Mouse (Mus musculus) forebrain, embryonic 13.5 days (tissue): ENCODE measurements around the gene Mblac2. TPM values are rescaled to one million over a fixed set of nuclear protein-coding genes. Genes with fewer than 3 reads are reported as not detected.

Experiments
- ATAC-seq: fragments of 200-750 bp; cut with Nextera tagmentation; 2 replicates; pipeline ENCODE4 v1.8.0; 2017
- H3K27ac ChIP-seq: fragments of 300-500 bp; sonication (generic); 2 replicates; pipeline ENCODE4 v1.5.1; 2015; ENCODE audit warnings: inconsistent platforms, mild to moderate bottlenecking, moderate library complexity
- H3K27me3 ChIP-seq: fragments of 300-500 bp; sonication (generic); 2 replicates; pipeline ENCODE4 v1.6.1; 2015; ENCODE audit warnings: mild to moderate bottlenecking, inconsistent platforms
- H3K36me3 ChIP-seq: fragments of 300-500 bp; sonication (generic); 2 replicates; pipeline ENCODE4 v1.6.1; 2015; ENCODE audit warnings: mild to moderate bottlenecking, inconsistent platforms; ENCODE audit not compliant: poor library complexity, severe bottlenecking
- H3K4me1 ChIP-seq: fragments of 300-500 bp; sonication (generic); 2 replicates; pipeline ENCODE4 v1.6.1; 2015; ENCODE audit warnings: inconsistent platforms
- H3K4me2 ChIP-seq: fragments of 300-500 bp; sonication (generic); 2 replicates; pipeline ENCODE4 v1.6.1; 2015; ENCODE audit warnings: inconsistent platforms, mild to moderate bottlenecking, moderate library complexity
- H3K4me3 ChIP-seq: fragments of 300-500 bp; sonication (generic); 2 replicates; pipeline ENCODE4 v1.5.1; 2015; ENCODE audit warnings: mild to moderate bottlenecking, inconsistent platforms
- H3K9ac ChIP-seq: fragments of 300-500 bp; sonication (generic); 2 replicates; pipeline ENCODE4 v1.6.1; 2015; ENCODE audit warnings: mild to moderate bottlenecking, inconsistent platforms
- H3K9me3 ChIP-seq: fragments of 300-500 bp; sonication (generic); replicated peaks from 2 replicates; pipeline ENCODE4 v1.6.1; 2016; ENCODE audit warnings: inconsistent platforms
- WGBS: fragments of 180-500 bp; shearing (Covaris S2); methylation state at CpG from one replicate; pipeline ENCODE4 v1.1.7; 2015; 5-methylcytosine and 5-hydroxymethylcytosine counted together
- polyA plus RNA-seq: library from polyadenylated mRNA; unstranded; fragments of >200 nt; fragmentation: Nextera tagmentation; extraction: Ambion mirVana; gene quantifications from 2 replicates; pipeline ENCODE4 v1.2.1, GENCODE M21; 2015

The Mblac2 gene
- polyA plus RNA-seq, 1 experiment from 2014 or later, result 13.2 TPM

DNA sequence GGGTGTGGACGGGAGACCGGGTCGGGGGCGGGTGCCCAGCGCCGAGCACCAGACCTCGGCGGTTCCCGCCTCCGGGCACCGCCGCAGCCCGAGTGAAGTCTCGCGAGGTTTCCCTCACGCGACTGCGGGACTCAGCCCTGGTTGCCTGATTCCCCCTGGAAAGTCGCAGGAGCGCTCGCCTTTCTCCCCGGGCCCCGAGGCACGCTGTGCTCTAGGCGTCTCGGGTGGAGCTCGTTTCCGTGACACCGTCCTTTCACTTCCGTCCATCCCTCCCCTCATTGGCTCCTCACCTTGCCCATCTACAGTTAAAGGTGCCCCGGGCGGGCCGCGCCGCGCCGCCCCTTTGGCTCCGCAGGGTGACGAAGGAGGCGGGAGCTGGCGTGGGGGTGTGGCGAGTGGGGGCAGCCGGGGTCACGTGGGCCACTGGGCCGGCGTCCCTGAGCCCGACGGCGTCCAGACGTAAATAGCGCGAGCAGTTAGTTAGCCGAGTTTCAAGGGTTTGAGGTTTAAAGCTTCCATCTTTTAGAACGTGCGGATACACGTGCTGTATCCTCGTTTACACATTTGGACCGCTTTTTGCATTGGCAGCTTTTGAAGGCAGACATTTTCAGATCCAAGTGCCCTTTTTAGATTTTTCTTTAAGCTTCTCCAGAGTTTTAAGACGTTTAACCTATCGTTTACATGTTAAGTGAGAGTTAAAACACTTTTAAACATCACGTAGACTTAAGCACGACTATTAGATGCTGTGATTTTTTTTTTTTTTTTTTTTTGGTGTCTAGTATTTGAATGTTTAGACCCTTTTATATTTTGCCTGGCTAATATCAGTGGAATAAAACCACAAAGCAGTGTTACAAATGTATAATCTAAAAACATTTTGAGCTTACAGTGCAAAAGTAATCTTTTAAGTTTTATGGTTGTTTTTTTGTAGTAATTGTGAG is 72.5 kb downstream of the Mblac2 start:
- Histone ChIP-seq H3K4me2 (peak overlapping the region; percentile 73), H3K9me3 (no peaks in the 10 kb centered on the region), H3K4me3 (peak overlapping the region; percentile 56), H3K4me1 (peaks cover 29% of the 10 kb centered on the region), H3K27ac (peak overlapping the region; percentile 97), H3K27me3 (no peaks in the 10 kb centered on the region), H3K9ac (peak overlapping the region; percentile 69), H3K36me3 (peaks cover 13% of the 10 kb centered on the region)
- ATAC-seq, result peak; percentile 97
- under 1% methylated on average over 62 of the region's 62 CpGs for WGBS

DNA sequence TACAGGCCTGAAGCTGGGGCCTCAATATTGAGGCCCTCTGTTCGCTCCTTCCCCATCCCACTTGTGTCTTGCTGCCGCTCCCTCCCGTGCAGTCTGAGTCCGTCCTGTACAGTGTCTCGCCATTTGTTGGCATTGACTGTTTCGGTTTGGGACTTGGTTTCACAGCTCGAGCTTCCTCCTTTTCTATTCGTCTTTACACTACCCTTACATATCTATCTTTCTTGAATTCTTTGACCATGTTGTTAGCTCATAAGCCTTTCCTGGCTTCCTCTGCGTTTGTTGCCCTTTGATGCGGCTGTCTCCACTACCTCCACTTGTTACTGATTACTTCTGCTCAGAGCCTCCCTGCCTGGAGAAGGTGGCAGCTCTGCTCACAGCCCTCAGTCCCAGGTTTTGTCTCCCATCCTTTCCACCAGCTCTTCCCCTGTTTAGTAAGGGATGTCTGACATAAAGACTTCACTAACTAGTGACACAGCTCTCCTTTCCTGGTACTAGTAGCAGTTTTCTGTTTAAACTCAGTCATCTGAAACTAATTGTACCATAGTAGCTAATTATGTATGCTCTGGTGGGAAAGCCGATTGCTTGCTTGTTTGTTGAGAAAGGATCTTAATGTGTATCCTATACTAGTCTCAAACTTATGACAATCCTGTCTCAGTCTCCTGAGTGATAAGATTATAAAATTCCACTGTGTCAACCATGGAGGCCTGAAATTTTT is 74.8 kb downstream of the Mblac2 start:
- Histone ChIP-seq H3K4me1 (peaks cover 29% of the 10 kb centered on the region), H3K27ac (peak overlapping the region; percentile 54), H3K9me3 (no peaks in the 10 kb centered on the region), H3K27me3 (no peaks in the 10 kb centered on the region), H3K9ac (peak overlapping the region; percentile 50), H3K4me3 (peak overlapping the region; percentile 19), H3K4me2 (peak overlapping the region; percentile 54), H3K36me3 (peaks cover 27% of the 10 kb centered on the region)
- 43% methylated on average over 11 of the region's 11 CpGs for WGBS
- no peak for ATAC-seq

DNA sequence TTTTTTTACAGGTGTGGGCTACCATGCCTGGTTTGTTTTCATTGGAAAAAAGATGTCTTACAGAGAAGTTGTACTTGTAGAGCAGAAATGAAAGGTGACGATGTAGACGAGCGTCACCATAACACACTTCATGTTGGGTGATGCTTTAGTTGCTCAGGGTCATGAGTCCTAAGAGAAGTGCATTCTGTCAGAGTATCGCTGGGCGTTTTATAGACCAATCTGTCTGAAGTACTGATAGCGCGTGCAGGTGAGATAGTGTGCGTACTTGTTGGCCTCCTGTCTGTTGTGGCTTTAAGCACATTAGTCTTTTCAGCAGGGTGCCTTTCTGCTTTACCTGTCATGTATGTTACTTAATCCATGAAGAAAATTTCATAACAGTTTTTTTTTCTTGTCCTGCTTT is 79.0 kb downstream of the Mblac2 start:
- H3K9me3 ChIP-seq, result no peaks in the 10 kb centered on the region
- 97% methylated on average over 8 of the region's 8 CpGs for WGBS
- peaks cover 42% of the 10 kb centered on the region for H3K36me3 ChIP-seq
- ATAC-seq, result no peak
- H3K9ac ChIP-seq, result no peak overlapping the region
- H3K4me2 ChIP-seq, result no peak overlapping the region
- no peak overlapping the region for H3K4me3 ChIP-seq
- H3K27ac ChIP-seq, result no peak overlapping the region
- no peaks in the 10 kb centered on the region for H3K27me3 ChIP-seq
- H3K4me1 ChIP-seq, result peaks cover 12% of the 10 kb centered on the region

DNA sequence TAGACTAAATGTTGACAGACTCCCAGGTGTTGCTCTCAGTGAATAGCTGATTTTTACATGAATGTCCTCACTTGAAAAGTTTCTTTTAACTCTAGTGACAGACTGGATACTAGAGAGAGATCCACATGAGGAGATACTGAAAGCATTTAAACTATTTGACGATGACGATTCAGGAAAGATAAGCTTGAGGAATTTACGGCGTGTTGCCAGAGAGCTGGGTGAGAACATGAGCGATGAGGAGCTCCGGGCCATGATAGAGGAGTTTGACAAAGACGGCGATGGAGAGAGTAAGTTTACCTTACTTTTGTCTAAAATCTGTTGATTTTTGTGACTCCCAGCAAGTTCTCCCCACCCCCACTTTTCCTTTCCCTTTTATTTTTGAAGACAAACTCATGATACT is 80.7 kb downstream of the Mblac2 start:
- H3K4me2 ChIP-seq, result no peak overlapping the region
- H3K9me3 ChIP-seq, result no peaks in the 10 kb centered on the region
- no peaks in the 10 kb centered on the region for H3K4me1 ChIP-seq
- no peak overlapping the region for H3K9ac ChIP-seq
- H3K27ac ChIP-seq, result no peak overlapping the region
- peaks cover 42% of the 10 kb centered on the region for H3K36me3 ChIP-seq
- H3K27me3 ChIP-seq, result no peaks in the 10 kb centered on the region
- no peak for ATAC-seq
- 91% methylated on average over 8 of the region's 8 CpGs for WGBS
- no peak overlapping the region for H3K4me3 ChIP-seq

- ATAC-seq, result no peak
- no peaks in the 10 kb centered on the region for H3K9me3 ChIP-seq
These were observed 82.7 kb downstream of the Mblac2 start for GRCm38 (mm10) chr13:81793850-81794249.

GRCm38 (mm10) chr13:81801121-81801520 is 90.0 kb downstream of the Mblac2 start:
- Histone ChIP-seq H3K36me3 (peaks cover 4% of the 10 kb centered on the region; the same call in 1 of the 2 replicates), H3K9me3 (no peaks in the 10 kb centered on the region), H3K4me3 (no peak overlapping the region), H3K27ac (no peak overlapping the region), H3K4me1 (no peaks in the 10 kb centered on the region), H3K27me3 (no peaks in the 10 kb centered on the region), H3K4me2 (no peak overlapping the region), H3K9ac (no peak overlapping the region)
- 34% methylated on average over 3 of the region's 3 CpGs for WGBS
- no peak for ATAC-seq

More at GRCm38 (mm10) chr13:81793850-81794249, 82.7 kb downstream of the Mblac2 start:
- H3K4me3 ChIP-seq, result no peak overlapping the region
- peaks cover 27% of the 10 kb centered on the region for H3K36me3 ChIP-seq
- no peak overlapping the region for H3K27ac ChIP-seq
- no peaks in the 10 kb centered on the region for H3K4me1 ChIP-seq
- no peaks in the 10 kb centered on the region for H3K27me3 ChIP-seq
- no peak overlapping the region for H3K9ac ChIP-seq
- H3K4me2 ChIP-seq, result no peak overlapping the region
- WGBS, result 82% methylated on average over 1 of the region's 1 CpGs

Other genes starting within 250 kb of the Mblac2 start
- gene Adgrv1, start 78.2 kb upstream of the Mblac2 start, polyA plus RNA-seq, result 31.3 and 36.8 TPM in 2 replicates
- gene Lysmd3, start 53.7 kb upstream of the Mblac2 start, polyA plus RNA-seq, result 20.7 and 22.0 TPM in 2 replicates
- gene Polr3g, start 328 bp upstream of the Mblac2 start, polyA plus RNA-seq, result 6.5 and 7.7 TPM in 2 replicates
- gene Cetn3, start 71.7 kb downstream of the Mblac2 start, polyA plus RNA-seq, result 267 and 308 TPM in 2 replicates